8 mouse cellular contexts compared by ENCODE assay signal in the genomic region with DNA sequence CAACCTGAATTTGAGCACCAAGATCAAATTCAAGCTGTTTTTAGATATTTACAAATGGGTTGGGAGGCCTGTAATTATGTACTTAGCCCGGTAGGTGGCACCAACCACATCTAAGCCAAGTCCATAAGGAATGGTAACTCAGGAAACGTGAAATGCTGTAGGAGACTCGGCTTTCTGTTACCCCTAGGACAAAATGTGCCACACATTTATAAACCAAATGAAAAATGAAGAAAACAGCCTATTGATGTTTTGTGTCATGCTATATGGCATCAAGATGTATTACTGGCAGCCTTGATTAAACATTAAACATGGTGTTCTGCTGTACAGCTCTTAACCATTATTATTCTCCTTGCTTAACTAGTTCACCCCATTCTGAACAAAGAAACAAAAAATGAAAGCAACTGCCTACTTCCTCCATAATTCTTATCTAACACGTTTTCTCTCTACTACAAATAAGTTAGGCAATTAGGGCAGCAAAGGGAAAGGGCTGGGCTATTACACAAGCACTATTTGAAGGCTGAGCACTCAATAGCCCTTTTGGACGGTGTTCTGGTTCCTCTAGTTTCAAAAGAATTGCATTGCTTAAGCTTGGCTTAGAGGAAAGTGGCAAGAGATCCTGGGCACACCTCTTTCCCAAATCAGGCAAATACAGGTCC. TPM values are rescaled to one million over a fixed set of nuclear protein-coding genes. Genes with fewer than 3 reads are reported as not detected.
A peak's percentile ranks its signal among the peaks of the same experiment; 100 is the strongest.
DNase-seq lines count a peak whose midpoint lies in the region; ATAC-seq lines count a peak whose summit lies in the region.

No protein-coding gene starts in this region.

- H3K9ac ChIP-seq in intestine, embryonic 16.5 days (ENCODE audit: low read depth, low read length) = no peak overlapping the region
- no peak overlapping the region for H3K9ac ChIP-seq in limb, embryonic 11.5 days (ENCODE audit: low read length)
- no peak overlapping the region for H3K9ac ChIP-seq in midbrain, embryonic 14.5 days (replicated peaks; ENCODE audit: low read length)

- no peak overlapping the region for H3K27ac ChIP-seq in intestine, embryonic 16.5 days (ENCODE audit: low read length)
- no peak overlapping the region for H3K27ac ChIP-seq in limb, embryonic 11.5 days (replicated peaks; ENCODE audit: low read depth, low read length)
- no peak overlapping the region for H3K27ac ChIP-seq in midbrain, embryonic 14.5 days (replicated peaks; ENCODE audit: low read depth, low read length)

- DNase-seq in urinary bladder, postnatal 14 days (ENCODE audit: low spot score) = peak; percentile 44
- DNase-seq in urinary bladder, adult 2 months (ENCODE audit: low spot score) = no peak
- peak; percentile 52 to 56 for DNase-seq in cerebellum, postnatal 36 days
- peak; percentile 11 for DNase-seq in gastrocnemius, postnatal 25 days
- DNase-seq in limb, embryonic 11.5 days (ENCODE audit: low spot score) = peak; percentile 55
- peak; percentile 89 for DNase-seq in midbrain, embryonic 14.5 days
- peak; percentile 10 to 14 for DNase-seq in spleen, postnatal 36 days (ENCODE audit: low spot score in 2 of 2)

- peak; percentile 85 for ATAC-seq in intestine, embryonic 16.5 days
- no peak for ATAC-seq in limb, embryonic 11.5 days (ENCODE audit: insufficient number of reproducible peaks, low FRiP score, low TSS enrichment, low read depth)
- ATAC-seq in midbrain, embryonic 14.5 days (ENCODE audit: low FRiP score, low TSS enrichment) = no peak

- WGBS in intestine, embryonic 16.5 days = 6% methylated on average over 5 of the region's 5 CpGs
- WGBS in limb, embryonic 11.5 days = 12% methylated on average over 5 of the region's 5 CpGs
- 16% methylated on average over 5 of the region's 5 CpGs for WGBS in midbrain, embryonic 14.5 days

- H3K4me3 ChIP-seq in intestine, embryonic 16.5 days (ENCODE audit: low read length) = no peak overlapping the region; the same call in 1 of the 2 replicates
- no peak overlapping the region for H3K4me3 ChIP-seq in limb, embryonic 11.5 days (ENCODE audit: low read depth, low read length)
- no peak overlapping the region for H3K4me3 ChIP-seq in midbrain, embryonic 14.5 days (replicated peaks; ENCODE audit: low read depth, low read length)

- no peaks in the 10 kb centered on the region for H3K36me3 ChIP-seq in intestine, embryonic 16.5 days (ENCODE audit: control insufficient read depth, insufficient read depth, low read length)
- H3K36me3 ChIP-seq in limb, embryonic 11.5 days (ENCODE audit: control insufficient read depth, insufficient read depth, low read length) = no peaks in the 10 kb centered on the region
- H3K36me3 ChIP-seq in midbrain, embryonic 14.5 days (ENCODE audit: control insufficient read depth, insufficient read depth, low read length) = no peaks in the 10 kb centered on the region

- no peaks in the 10 kb centered on the region for H3K9me3 ChIP-seq in intestine, embryonic 16.5 days (ENCODE audit: control insufficient read depth, low read length)
- H3K9me3 ChIP-seq in limb, embryonic 11.5 days (ENCODE audit: control insufficient read depth, low read length) = no peaks in the 10 kb centered on the region
- no peaks in the 10 kb centered on the region for H3K9me3 ChIP-seq in midbrain, embryonic 14.5 days (ENCODE audit: control insufficient read depth, low read length)

- H3K4me2 ChIP-seq in intestine, embryonic 16.5 days (ENCODE audit: low read depth, low read length) = peak overlapping the region; percentile 39
- H3K4me2 ChIP-seq in limb, embryonic 11.5 days (ENCODE audit: low read depth, severe bottlenecking) = no peak overlapping the region
- no peak overlapping the region; the same call in 1 of the 2 replicates for H3K4me2 ChIP-seq in midbrain, embryonic 14.5 days (ENCODE audit: low read length)

- H3K4me1 ChIP-seq in intestine, embryonic 16.5 days (ENCODE audit: control insufficient read depth, insufficient read depth, low read length) = 0 out of 2 replicates have a peak, but pooled peaks cover 5% of the 10 kb centered on the region
- H3K4me1 ChIP-seq in limb, embryonic 11.5 days (ENCODE audit: control insufficient read depth, insufficient read depth, low read length) = no peaks in the 10 kb centered on the region
- H3K4me1 ChIP-seq in midbrain, embryonic 14.5 days (ENCODE audit: control insufficient read depth, insufficient read depth, low read length) = no peaks in the 10 kb centered on the region

- H3K27me3 ChIP-seq in intestine, embryonic 16.5 days (replicated peaks; ENCODE audit: control insufficient read depth, insufficient read depth, low read length) = no peaks in the 10 kb centered on the region
- H3K27me3 ChIP-seq in limb, embryonic 11.5 days (ENCODE audit: control insufficient read depth, insufficient read depth, low read length) = no peaks in the 10 kb centered on the region
- H3K27me3 ChIP-seq in midbrain, embryonic 14.5 days (ENCODE audit: control insufficient read depth, insufficient read depth, low read length) = no peaks in the 10 kb centered on the region

RNA-seq across cellular contexts. Expression of gene Gm6657, which starts 12.0 kb away (rescaled TPM):
- not detected in 2 replicates for polyA plus RNA-seq in urinary bladder, adult 2 months (2012; rRNA removed)
- total RNA-seq in gastrocnemius, postnatal 25 days (2021) = not detected
- not detected in 2 replicates for polyA plus RNA-seq in intestine, embryonic 16.5 days (2015; fragmentation: Nextera tagmentation; extraction: Ambion mirVana)
- not detected in 2 replicates for polyA plus RNA-seq in limb, embryonic 11.5 days (2014; fragmentation: Nextera tagmentation; extraction: Ambion mirVana)
- polyA plus RNA-seq in midbrain, embryonic 14.5 days (2014; fragmentation: Nextera tagmentation; extraction: Ambion mirVana) = not detected in 2 replicates

RNA-seq across cellular contexts. Expression of gene Gphn, which starts 20.1 kb away (rescaled TPM):
- polyA plus RNA-seq in urinary bladder, adult 2 months (2012; rRNA removed) = 21.0 and 21.7 TPM in 2 replicates
- total RNA-seq in gastrocnemius, postnatal 25 days (2021) = 10 to 100 TPM; 29.2 to 30.1 TPM
- polyA plus RNA-seq in intestine, embryonic 16.5 days (2015; fragmentation: Nextera tagmentation; extraction: Ambion mirVana) = 12.8 and 13.9 TPM in 2 replicates
- 12.2 and 13.3 TPM in 2 replicates for polyA plus RNA-seq in limb, embryonic 11.5 days (2014; fragmentation: Nextera tagmentation; extraction: Ambion mirVana)
- polyA plus RNA-seq in midbrain, embryonic 14.5 days (2014; fragmentation: Nextera tagmentation; extraction: Ambion mirVana) = 58.4 and 67.3 TPM in 2 replicates
